Mouse (Mus musculus) E14TG2a.4 (cell line): ENCODE measurements around the gene Cntn3.

Experiments used
- H3K27me3 ChIP-seq: 2 replicates; pipeline ENCODE4 v1.6.1; 2014; ENCODE audit warnings: low read length, control low read depth; ENCODE audit not compliant: insufficient read depth
- H3K36me3 ChIP-seq: 2 replicates; pipeline ENCODE4 v1.6.1; 2014; ENCODE audit warnings: low read length, control low read depth; ENCODE audit not compliant: insufficient read depth
- H3K4me1 ChIP-seq: replicated peaks from 2 replicates; pipeline ENCODE4 v1.6.1; 2014; ENCODE audit warnings: low read depth, low read length, control low read depth
- H3K4me3 ChIP-seq: replicated peaks from 2 replicates; pipeline ENCODE4 v1.5.1; 2014; ENCODE audit warnings: mild to moderate bottlenecking, low read length
- H3K9me3 ChIP-seq: 2 replicates; pipeline ENCODE4 v1.6.1; 2014; ENCODE audit warnings: low read length, control low read depth
- CTCF ChIP-seq: conservative IDR thresholded peaks from 2 replicates; pipeline ENCODE4 v1.5.1; 2014; ENCODE audit warnings: low read length
- NANOG ChIP-seq: IDR thresholded peaks from 2 replicates; pipeline ENCODE4 v1.6.1; 2014; ENCODE audit warnings: borderline replicate concordance, low read length, mixed read lengths
- POU5F1 ChIP-seq: IDR thresholded peaks from 2 replicates; pipeline ENCODE4 v1.6.1; 2014; ENCODE audit warnings: low read length, borderline replicate concordance

Cntn3 gene

DNA sequence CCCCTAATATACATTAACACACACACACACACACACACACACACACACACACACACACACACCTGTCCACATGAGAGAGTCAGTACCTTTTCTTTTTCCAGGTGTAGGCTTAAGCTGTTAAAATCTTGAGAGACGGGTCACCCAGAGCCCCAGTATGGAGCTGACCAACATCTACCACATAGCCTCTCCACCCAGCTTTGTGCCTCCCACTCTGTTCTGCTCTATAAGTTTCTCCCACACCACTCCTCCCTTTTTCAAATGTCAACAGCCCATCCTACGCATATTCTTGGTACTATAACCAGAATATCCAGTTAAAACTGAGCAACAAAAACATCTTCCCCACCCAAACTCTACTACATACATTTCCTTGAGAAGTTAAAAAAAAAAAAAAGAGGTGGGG lies 49.9 kb downstream of the Cntn3 start:
- Histone ChIP-seq H3K27me3 (no peaks in the 10 kb centered on the region), H3K4me3 (no peak overlapping the region), H3K4me1 (no peaks in the 10 kb centered on the region), H3K36me3 (no peaks in the 10 kb centered on the region), H3K9me3 (no peaks in the 10 kb centered on the region)
- no peak for TF ChIP-seq NANOG
- no peak for TF ChIP-seq POU5F1
- TF ChIP-seq CTCF = no peak

DNA sequence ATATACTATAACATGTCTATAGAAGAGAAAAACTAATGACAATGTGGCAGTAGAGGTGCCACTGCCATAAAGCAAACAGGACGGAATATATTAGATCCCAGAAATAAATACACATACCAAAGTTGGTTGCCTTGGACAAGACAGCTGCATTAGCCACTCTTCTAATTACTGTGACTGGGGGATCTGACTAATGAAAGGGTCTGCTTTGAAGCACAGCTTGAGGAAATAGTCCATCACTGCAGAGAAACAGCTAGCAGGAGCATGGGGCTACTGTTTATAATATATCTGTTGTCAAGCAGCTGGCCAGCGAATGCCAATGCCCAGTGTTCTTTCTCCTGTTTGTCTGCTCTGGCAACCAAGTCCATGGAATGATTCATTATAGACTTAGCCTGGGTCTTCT lies 51.9 kb downstream of the Cntn3 start:
- no peaks in the 10 kb centered on the region for H3K27me3 ChIP-seq
- no peaks in the 10 kb centered on the region for H3K9me3 ChIP-seq
- no peaks in the 10 kb centered on the region for H3K4me1 ChIP-seq
- no peak overlapping the region for H3K4me3 ChIP-seq
- H3K36me3 ChIP-seq = no peaks in the 10 kb centered on the region
- no peak for TF ChIP-seq CTCF
- no peak for TF ChIP-seq POU5F1
- TF ChIP-seq NANOG = no peak

GRCm38 (mm10) chr6:102515231-102515630 lies 57.7 kb downstream of the Cntn3 start:
- no peak overlapping the region for H3K4me3 ChIP-seq
- H3K27me3 ChIP-seq = no peaks in the 10 kb centered on the region
- H3K4me1 ChIP-seq = no peaks in the 10 kb centered on the region
- TF ChIP-seq NANOG (no peak), POU5F1 (no peak)
- H3K36me3 ChIP-seq = no peaks in the 10 kb centered on the region
- H3K9me3 ChIP-seq = no peaks in the 10 kb centered on the region

GRCm38 (mm10) chr6:102512085-102512484 lies 60.8 kb downstream of the Cntn3 start:
- Histone ChIP-seq H3K9me3 (no peaks in the 10 kb centered on the region), H3K36me3 (no peaks in the 10 kb centered on the region), H3K4me1 (no peaks in the 10 kb centered on the region), H3K27me3 (no peaks in the 10 kb centered on the region), H3K4me3 (no peak overlapping the region)
- TF ChIP-seq NANOG (no peak), CTCF (no peak), POU5F1 (no peak)

- no peaks in the 10 kb centered on the region for H3K27me3 ChIP-seq
- TF ChIP-seq POU5F1 (no peak), CTCF (no peak), NANOG (no peak)
- H3K36me3 ChIP-seq = no peaks in the 10 kb centered on the region
- no peaks in the 10 kb centered on the region for H3K9me3 ChIP-seq
- no peak overlapping the region for H3K4me3 ChIP-seq
- no peaks in the 10 kb centered on the region for H3K4me1 ChIP-seq
Observed at GRCm38 (mm10) chr6:102485509-102485908, 87.4 kb downstream of the Cntn3 start.

- H3K4me3 ChIP-seq = no peak overlapping the region
- H3K9me3 ChIP-seq = no peaks in the 10 kb centered on the region
- H3K27me3 ChIP-seq = no peaks in the 10 kb centered on the region
- TF ChIP-seq CTCF (no peak), NANOG (no peak), POU5F1 (no peak)
- no peaks in the 10 kb centered on the region for H3K36me3 ChIP-seq
- H3K4me1 ChIP-seq = no peaks in the 10 kb centered on the region
Observed at GRCm38 (mm10) chr6:102478320-102479080, 94.4 kb downstream of the Cntn3 start.

DNA sequence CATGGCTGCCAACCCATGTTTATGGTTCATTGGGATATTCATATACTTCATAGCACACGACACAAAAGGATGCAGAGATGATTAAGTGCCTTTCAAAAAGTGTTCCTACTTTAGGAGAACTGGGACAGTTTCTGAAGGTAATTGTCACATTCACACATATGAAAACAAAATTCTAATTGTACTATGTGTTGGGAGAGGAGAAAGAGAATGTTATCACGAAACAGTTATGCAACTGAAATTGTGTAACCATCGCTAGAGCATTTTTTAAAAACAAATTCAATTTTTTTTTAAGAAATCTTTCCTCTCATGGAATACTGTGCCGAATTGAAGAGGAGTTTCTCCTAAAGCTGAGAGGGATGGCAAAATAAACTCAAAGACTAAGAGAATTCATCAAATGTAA lies 134.5 kb downstream of the Cntn3 start:
- Histone ChIP-seq H3K36me3 (no peaks in the 10 kb centered on the region), H3K4me1 (no peaks in the 10 kb centered on the region), H3K9me3 (no peaks in the 10 kb centered on the region), H3K27me3 (no peaks in the 10 kb centered on the region), H3K4me3 (no peak overlapping the region)
- TF ChIP-seq POU5F1 (no peak), NANOG (no peak), CTCF (no peak)

GRCm38 (mm10) chr6:102427549-102427948 lies 145.4 kb downstream of the Cntn3 start:
- Histone ChIP-seq H3K4me1 (no peaks in the 10 kb centered on the region), H3K27me3 (0 out of 2 replicates have a peak, but pooled peaks cover 2% of the 10 kb centered on the region), H3K36me3 (no peaks in the 10 kb centered on the region), H3K9me3 (no peaks in the 10 kb centered on the region), H3K4me3 (no peak overlapping the region)
- TF ChIP-seq CTCF (no peak), POU5F1 (no peak), NANOG (no peak)

DNA sequence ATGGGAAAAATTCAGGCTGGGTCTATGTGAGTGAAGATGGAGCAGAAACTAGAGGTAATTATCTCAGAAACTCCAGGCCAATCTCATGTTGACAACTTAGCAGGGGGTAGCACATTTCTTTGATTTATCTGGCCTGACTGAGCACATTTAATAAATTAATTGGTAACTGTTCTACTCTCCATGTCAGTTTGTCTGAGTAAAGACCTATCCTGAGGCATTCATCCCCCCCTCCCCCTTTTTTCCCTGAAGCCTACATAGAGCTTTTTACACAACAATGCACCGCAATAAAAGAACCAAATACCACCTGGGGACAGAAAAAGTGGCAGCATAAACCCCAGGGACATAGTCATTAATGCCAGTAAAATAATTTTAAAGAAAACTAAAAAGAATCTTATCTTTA lies 151.1 kb downstream of the Cntn3 start:
- Histone ChIP-seq H3K27me3 (no peaks in the 10 kb centered on the region), H3K4me1 (peaks cover 4% of the 10 kb centered on the region), H3K9me3 (no peaks in the 10 kb centered on the region), H3K36me3 (no peaks in the 10 kb centered on the region), H3K4me3 (no peak overlapping the region)
- TF ChIP-seq NANOG = no peak
- no peak for TF ChIP-seq CTCF
- TF ChIP-seq POU5F1 = no peak
